Mouse (Mus musculus): ENCODE data around the gene Gm11733. TPM values are rescaled to one million over a fixed set of nuclear protein-coding genes. Genes with fewer than 3 reads are reported as not detected.

Gm11733 gene
- total and polyA plus RNA-seq, 3 experiments = 0.10 TPM; not detected in 2

GRCm38 (mm10) chr11:117445707-117446106, 38.5 kb upstream of the Gm11733 start:
- TF ChIP-seq JUND (conservative IDR thresholded peaks at IDR 0.05; ENCODE audit: low read depth, low read length) = no peak
- TF ChIP-seq KAT2A (IDR thresholded peaks at IDR 0.05; ENCODE audit: insufficient replicate concordance, low read length) = no peak
- no peak for TF ChIP-seq MEF2A (IDR thresholded peaks at IDR 0.05; ENCODE audit: borderline replicate concordance, low read depth, low read length)
- TF ChIP-seq NELFE (IDR thresholded peaks at IDR 0.05; ENCODE audit: low read depth, low read length) = no peak
- no peak for TF ChIP-seq USF2 (conservative IDR thresholded peaks at IDR 0.05; ENCODE audit: low read depth, low read length)
- TF ChIP-seq TCF12 (IDR thresholded peaks at IDR 0.05; ENCODE audit: low read depth, low read length) = no peak
- no peak for TF ChIP-seq HCFC1 (IDR thresholded peaks at IDR 0.05; ENCODE audit: low read depth, low read length)
- TF ChIP-seq CHD2 (IDR thresholded peaks at IDR 0.05; ENCODE audit: low read length) = no peak
- TF ChIP-seq ZC3H11A (IDR thresholded peaks at IDR 0.05; ENCODE audit: low read depth, low read length) = no peak
- no peak for TF ChIP-seq UBTF (IDR thresholded peaks at IDR 0.05; ENCODE audit: low read depth, low read length)
- TF ChIP-seq ZKSCAN1 (IDR thresholded peaks at IDR 0.05; ENCODE audit: borderline replicate concordance, low read depth, low read length) = no peak
- no peak for TF ChIP-seq RCOR1 (conservative IDR thresholded peaks at IDR 0.05; ENCODE audit: low read depth, low read length)
- no peak for TF ChIP-seq GABPA (IDR thresholded peaks at IDR 0.05; ENCODE audit: insufficient replicate concordance, low read depth, low read length)
- H3K4me3 ChIP-seq (replicated peaks in 1 of 3; ENCODE audit: low read depth in 2 of 3, low read length in 2 of 3, poor library complexity in 1 of 3) = no peak overlapping the region
- H3K79me2 ChIP-seq (replicated peaks; ENCODE audit: control insufficient read depth, extremely low read depth, insufficient read depth, poor library complexity, severe bottlenecking) = no peaks in the 10 kb centered on the region
- no peak overlapping the region for H3K9ac ChIP-seq (ENCODE audit: insufficient read depth, low read depth)
- in situ Hi-C loops (cut with MboI; ENCODE audit: low pct_ligation_motif_present, low pct_unique_long_range_greater_than_20kb, low sequenced_read_pairs) = no loop called here
- H3K27me3 ChIP-seq (replicated peaks) = no peaks in the 10 kb centered on the region
- H3K9me3 ChIP-seq (replicated peaks; ENCODE audit: low read length) = no peaks in the 10 kb centered on the region
- no peak overlapping the region for H3K4me2 ChIP-seq (ENCODE audit: insufficient read depth, low read depth, poor library complexity, severe bottlenecking)
- H3K27ac ChIP-seq (ENCODE audit: insufficient read depth, low read depth) = no peak overlapping the region
- H3K4me1 ChIP-seq (ENCODE audit: control insufficient read depth in 1 of 2, insufficient read depth in 2 of 2) = peaks cover 15 to 33% of the 10 kb centered on the region in 2 experiments
- no peak for DNase-seq (ENCODE audit: extremely low read depth)
- H3K36me3 ChIP-seq (replicated peaks in 1 of 2; ENCODE audit: control insufficient read depth in 1 of 2, insufficient read depth in 1 of 2, low read length in 1 of 2) = no peaks in the 10 kb centered on the region
- dilution Hi-C loops (cut with MboI; ENCODE audit: extremely low pct_ligation_motif_present, extremely low pct_unique_long_range_greater_than_20kb, low sequenced_read_pairs) = no loop called here

GRCm38 (mm10) chr11:117454086-117454485, 30.1 kb upstream of the Gm11733 start:
- Histone ChIP-seq H3K27ac (ENCODE audit: insufficient read depth, low read depth) (no peak overlapping the region), H3K79me2 (replicated peaks; ENCODE audit: control insufficient read depth, extremely low read depth, insufficient read depth, poor library complexity, severe bottlenecking) (no peaks in the 10 kb centered on the region), H3K9ac (ENCODE audit: insufficient read depth, low read depth) (no peak overlapping the region), H3K9me3 (replicated peaks; ENCODE audit: low read length) (peaks cover 2% of the 10 kb centered on the region), H3K4me2 (ENCODE audit: insufficient read depth, low read depth, poor library complexity, severe bottlenecking) (no peak overlapping the region), H3K27me3 (replicated peaks) (peaks cover 3% of the 10 kb centered on the region), H3K36me3 (replicated peaks in 1 of 2; ENCODE audit: control insufficient read depth in 1 of 2, insufficient read depth in 1 of 2, low read length in 1 of 2) (no peaks in the 10 kb centered on the region), H3K4me3 (replicated peaks in 1 of 3; ENCODE audit: low read depth in 2 of 3, low read length in 2 of 3, poor library complexity in 1 of 3) (no peak overlapping the region), H3K4me1 (ENCODE audit: control insufficient read depth in 1 of 2, insufficient read depth in 2 of 2) (peaks cover 4 to 16% of the 10 kb centered on the region in 2 experiments; a peak in 3 of 4 replicates)
- no peak for DNase-seq (ENCODE audit: extremely low read depth)
- dilution Hi-C loops (cut with MboI; ENCODE audit: extremely low pct_ligation_motif_present, extremely low pct_unique_long_range_greater_than_20kb, low sequenced_read_pairs) = no loop called here
- no peak for TF ChIP-seq RAD21 (IDR thresholded peaks at IDR 0.05; ENCODE audit: low read depth, low read length)
- no peak for TF ChIP-seq CHD2 (IDR thresholded peaks at IDR 0.05; ENCODE audit: low read length)
- no peak for TF ChIP-seq RCOR1 (conservative IDR thresholded peaks at IDR 0.05; ENCODE audit: low read depth, low read length)
- TF ChIP-seq E2F4 (IDR thresholded peaks at IDR 0.05; ENCODE audit: insufficient replicate concordance, low read depth, low read length) = no peak
- TF ChIP-seq NRF1 (IDR thresholded peaks at IDR 0.05; ENCODE audit: low read depth, low read length) = no peak
- no peak for TF ChIP-seq ZMIZ1 (IDR thresholded peaks at IDR 0.05; ENCODE audit: low read depth, low read length)
- no peak for TF ChIP-seq MAFK (IDR thresholded peaks at IDR 0.05; ENCODE audit: insufficient replicate concordance, low read length)
- TF ChIP-seq MYC (IDR thresholded peaks at IDR 0.05; ENCODE audit: low read depth, low read length) = no peak
- TF ChIP-seq SMC3 (IDR thresholded peaks at IDR 0.05; ENCODE audit: low read depth, low read length) = no peak
- no peak for TF ChIP-seq PAX5 (IDR thresholded peaks at IDR 0.05; ENCODE audit: low read length)
- no peak for TF ChIP-seq SIN3A (IDR thresholded peaks at IDR 0.05; ENCODE audit: low read length)
- in situ Hi-C loops (cut with MboI; ENCODE audit: low pct_ligation_motif_present, low pct_unique_long_range_greater_than_20kb, low sequenced_read_pairs) = no loop called here
